Mouse (Mus musculus) heart, embryonic 13.5 days (tissue): Measurements from ENCODE around the gene Lsm2. TPM values are rescaled to one million over a fixed set of nuclear protein-coding genes. Genes with fewer than 3 reads are reported as not detected.
"Not testable (repeated sequence)": the region's sequence is repeated elsewhere in the genome, so short reads cannot be mapped to it uniquely, and the experiment has no call there.

Experiments used
- ATAC-seq: fragments of 200-750 bp; cut with Nextera tagmentation; 2 replicates; pipeline ENCODE4 v1.8.0; 2017; ENCODE audit warnings: moderate TSS enrichment; ENCODE audit not compliant: insufficient number of reproducible peaks, low FRiP score, low TSS enrichment; ENCODE audit errors: extremely low read depth
- H3K27ac ChIP-seq: fragments of 300-500 bp; sonication (generic); replicated peaks from 2 replicates; pipeline ENCODE4 v1.5.1; 2015; ENCODE audit warnings: moderate library complexity, mild to moderate bottlenecking, inconsistent platforms
- H3K27me3 ChIP-seq: fragments of 300-500 bp; sonication (generic); replicated peaks from 2 replicates; pipeline ENCODE4 v1.6.1; 2015; ENCODE audit warnings: mild to moderate bottlenecking, inconsistent platforms
- H3K36me3 ChIP-seq: fragments of 300-500 bp; sonication (generic); 2 replicates; pipeline ENCODE4 v1.6.1; 2015; ENCODE audit warnings: mild to moderate bottlenecking, inconsistent platforms
- H3K4me1 ChIP-seq: fragments of 300-500 bp; sonication (generic); 2 replicates; pipeline ENCODE4 v1.6.1; 2015; ENCODE audit warnings: inconsistent platforms
- H3K4me2 ChIP-seq: fragments of 300-500 bp; sonication (generic); 2 replicates; pipeline ENCODE4 v1.6.1; 2015; ENCODE audit warnings: inconsistent platforms, mild to moderate bottlenecking, moderate library complexity
- H3K4me3 ChIP-seq: fragments of 300-500 bp; sonication (generic); 2 replicates; pipeline ENCODE4 v1.5.1; 2015; ENCODE audit warnings: moderate library complexity, mild to moderate bottlenecking, inconsistent platforms
- H3K9ac ChIP-seq: fragments of 300-500 bp; sonication (generic); 2 replicates; pipeline ENCODE4 v1.6.1; 2015; ENCODE audit warnings: inconsistent platforms, mild to moderate bottlenecking, moderate library complexity
- H3K9me3 ChIP-seq: fragments of 300-500 bp; sonication (generic); 2 replicates; pipeline ENCODE4 v1.6.1; 2016; ENCODE audit warnings: inconsistent platforms
- WGBS: fragments of 180-500 bp; shearing (Covaris S2); methylation state at CpG from one replicate; pipeline ENCODE4 v1.1.7; 2015; ENCODE audit warnings: mixed read lengths; 5-methylcytosine and 5-hydroxymethylcytosine counted together
- polyA plus RNA-seq: library from polyadenylated mRNA; unstranded; fragments of >200 nt; fragmentation: Nextera tagmentation; extraction: Ambion mirVana; gene quantifications from 2 replicates; pipeline ENCODE4 v1.2.1, GENCODE M21; 2015

Gene Lsm2
- polyA plus RNA-seq, 1 experiment from 2014 or later = 145 TPM

GRCm38 (mm10) chr17:34948721-34949552, 32.7 kb upstream of the Lsm2 start:
- not testable (repeated sequence) for H3K9ac ChIP-seq, H3K27ac ChIP-seq, H3K4me3 ChIP-seq, H3K4me2 ChIP-seq, H3K9me3 ChIP-seq, H3K27me3 ChIP-seq, ATAC-seq
- Histone ChIP-seq H3K36me3 (peaks cover 23% of the 10 kb centered on the region), H3K4me1 (peaks cover 21% of the 10 kb centered on the region)
- 56% methylated on average over 9 of the region's 9 CpGs for WGBS

- H3K4me3 ChIP-seq = no peak overlapping the region
- H3K4me1 ChIP-seq = peaks cover 19% of the 10 kb centered on the region
- ATAC-seq = no peak
- no peak overlapping the region for H3K9ac ChIP-seq
- 27% methylated on average over 4 of the region's 4 CpGs for WGBS
- H3K27ac ChIP-seq = no peak overlapping the region
- no peak overlapping the region for H3K4me2 ChIP-seq
- no peaks in the 10 kb centered on the region for H3K9me3 ChIP-seq
- H3K27me3 ChIP-seq = no peaks in the 10 kb centered on the region; the same call in 1 of the 2 replicates
- peaks cover 23% of the 10 kb centered on the region for H3K36me3 ChIP-seq
Measured at GRCm38 (mm10) chr17:34949553-34949969, 32.1 kb upstream of the Lsm2 start.

GRCm38 (mm10) chr17:34950514-34951455, 30.9 kb upstream of the Lsm2 start:
- ATAC-seq = no peak
- 34% methylated on average over 10 of the region's 10 CpGs for WGBS
- peaks cover 10% of the 10 kb centered on the region for H3K27me3 ChIP-seq

GRCm38 (mm10) chr17:34951636-34952377, 29.9 kb upstream of the Lsm2 start:
- WGBS = under 1% methylated on average over 29 of the region's 29 CpGs
- Histone ChIP-seq H3K4me2 (peak overlapping the region; percentile 95), H3K36me3 (peaks cover 23% of the 10 kb centered on the region), H3K27ac (peak overlapping the region; percentile 87), H3K4me1 (peaks cover 18% of the 10 kb centered on the region), H3K9ac (peak overlapping the region; percentile 99), H3K4me3 (peak overlapping the region; percentile 83), H3K27me3 (peaks cover 18% of the 10 kb centered on the region), H3K9me3 (no peaks in the 10 kb centered on the region)
- no peak for ATAC-seq

More at GRCm38 (mm10) chr17:34950514-34951455, 30.9 kb upstream of the Lsm2 start:
- Histone ChIP-seq H3K4me1 (peaks cover 18% of the 10 kb centered on the region), H3K4me2 (peak overlapping the region; percentile 95), H3K9me3 (no peaks in the 10 kb centered on the region), H3K27ac (peak overlapping the region; percentile 87), H3K36me3 (peaks cover 23% of the 10 kb centered on the region), H3K9ac (peak overlapping the region; percentile 99), H3K4me3 (peak overlapping the region; percentile 83)

GRCm38 (mm10) chr17:34952378-34953040, 29.2 kb upstream of the Lsm2 start:
- peaks cover 21% of the 10 kb centered on the region for H3K27me3 ChIP-seq
- peak overlapping the region; percentile 87 for H3K27ac ChIP-seq
- H3K9me3 ChIP-seq = no peaks in the 10 kb centered on the region
- peaks cover 18% of the 10 kb centered on the region for H3K4me1 ChIP-seq
- peak overlapping the region; percentile 95 for H3K4me2 ChIP-seq
- H3K36me3 ChIP-seq = peaks cover 23% of the 10 kb centered on the region
- H3K9ac ChIP-seq = peak overlapping the region; percentile 99
- WGBS = under 1% methylated on average over 23 of the region's 23 CpGs
- H3K4me3 ChIP-seq = peak overlapping the region; percentile 83
- ATAC-seq = peak; percentile 71; the same call in 1 of the 2 replicates

GRCm38 (mm10) chr17:34953258-34953657, 28.4 kb upstream of the Lsm2 start:
- Histone ChIP-seq H3K9me3 (no peaks in the 10 kb centered on the region), H3K4me3 (peak overlapping the region; percentile 83; the same call in 1 of the 2 replicates), H3K36me3 (peaks cover 23% of the 10 kb centered on the region), H3K4me2 (peak overlapping the region; percentile 95; the same call in 1 of the 2 replicates), H3K4me1 (peaks cover 18% of the 10 kb centered on the region), H3K9ac (no peak overlapping the region), H3K27ac (no peak overlapping the region), H3K27me3 (peaks cover 21% of the 10 kb centered on the region)
- WGBS = 79% methylated on average over 3 of the region's 3 CpGs
- no peak for ATAC-seq

GRCm38 (mm10) chr17:34953904-34954303, 27.8 kb upstream of the Lsm2 start:
- H3K4me1 ChIP-seq = peaks cover 18% of the 10 kb centered on the region
- 90% methylated on average over 4 of the region's 4 CpGs for WGBS
- no peaks in the 10 kb centered on the region for H3K9me3 ChIP-seq
- no peak overlapping the region for H3K4me2 ChIP-seq
- H3K9ac ChIP-seq = no peak overlapping the region
- H3K4me3 ChIP-seq = no peak overlapping the region
- ATAC-seq = no peak
- no peak overlapping the region for H3K27ac ChIP-seq
- H3K27me3 ChIP-seq = peaks cover 21% of the 10 kb centered on the region
- peaks cover 23% of the 10 kb centered on the region for H3K36me3 ChIP-seq

- Histone ChIP-seq H3K9me3 (no peaks in the 10 kb centered on the region), H3K4me3 (no peak overlapping the region), H3K4me1 (peaks cover 19% of the 10 kb centered on the region), H3K4me2 (no peak overlapping the region), H3K27me3 (peaks cover 21% of the 10 kb centered on the region), H3K9ac (no peak overlapping the region), H3K27ac (no peak overlapping the region), H3K36me3 (peaks cover 17% of the 10 kb centered on the region)
- no peak for ATAC-seq
- 77% methylated on average over 4 of the region's 4 CpGs for WGBS
Measured at GRCm38 (mm10) chr17:34954831-34955230, 26.8 kb upstream of the Lsm2 start.

- no peak overlapping the region for H3K4me3 ChIP-seq
- 68% methylated on average over 3 of the region's 3 CpGs for WGBS
- no peak overlapping the region for H3K27ac ChIP-seq
- H3K36me3 ChIP-seq = peaks cover 6% of the 10 kb centered on the region
- no peak overlapping the region for H3K9ac ChIP-seq
- ATAC-seq = no peak
- H3K27me3 ChIP-seq = peaks cover 21% of the 10 kb centered on the region
- H3K9me3 ChIP-seq = no peaks in the 10 kb centered on the region
- peaks cover 14% of the 10 kb centered on the region for H3K4me1 ChIP-seq
- no peak overlapping the region for H3K4me2 ChIP-seq
Measured at GRCm38 (mm10) chr17:34955884-34956283, 25.8 kb upstream of the Lsm2 start.

- Histone ChIP-seq H3K27me3 (peaks cover 23% of the 10 kb centered on the region), H3K4me3 (no peak overlapping the region), H3K9me3 (no peaks in the 10 kb centered on the region), H3K36me3 (peaks cover 2% of the 10 kb centered on the region), H3K27ac (no peak overlapping the region), H3K4me2 (no peak overlapping the region), H3K4me1 (peaks cover 10% of the 10 kb centered on the region), H3K9ac (no peak overlapping the region)
- no peak for ATAC-seq
- 34% methylated on average over 1 of the region's 1 CpGs for WGBS
Measured at GRCm38 (mm10) chr17:34956340-34956739, 25.3 kb upstream of the Lsm2 start.
